Mouse (Mus musculus): ENCODE results near the gene Satl1.

DNA sequence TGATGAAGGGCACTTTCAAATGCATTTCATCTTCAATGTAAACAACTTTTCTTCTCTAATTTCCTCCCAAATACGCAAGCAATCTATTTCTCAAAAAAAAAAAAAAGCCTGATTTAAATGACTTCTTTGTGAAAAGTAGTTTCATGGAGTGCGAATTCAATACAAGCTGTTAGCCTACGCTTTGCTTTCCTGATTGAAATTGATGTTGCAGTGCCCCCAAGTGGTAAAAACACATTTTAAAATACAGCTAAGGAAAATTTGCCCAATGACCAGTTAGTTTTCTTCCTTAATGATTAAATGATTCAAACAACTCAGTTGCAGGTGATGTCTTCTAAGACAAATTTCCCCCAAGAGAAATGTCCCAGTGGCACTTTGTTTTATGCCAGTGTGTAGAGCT is 58.2 kb downstream of the Satl1 start:
- no peak for TF ChIP-seq POLR2A (IDR thresholded peaks at IDR 0.05; ENCODE audit: low read depth, low read length)
- no peak for TF ChIP-seq CTCF (IDR thresholded peaks at IDR 0.05; ENCODE audit: borderline replicate concordance, insufficient read depth, low read length)
